Mouse (Mus musculus) embryonic facial prominence, embryonic 15.5 days (tissue): Measurements from ENCODE around the gene Spock2. TPM values are rescaled to one million over a fixed set of nuclear protein-coding genes. Genes with fewer than 3 reads are reported as not detected.

Source experiments
- ATAC-seq: fragments of 200-750 bp; cut with Nextera tagmentation; 2 replicates; pipeline ENCODE4 v1.8.0; 2017; ENCODE audit warnings: low read depth, moderate TSS enrichment; ENCODE audit not compliant: insufficient number of reproducible peaks, low FRiP score, low TSS enrichment
- H3K27ac ChIP-seq: fragments of 300-500 bp; sonication (generic); replicated peaks from 2 replicates; pipeline ENCODE4 v1.5.1; 2015; ENCODE audit warnings: mild to moderate bottlenecking, inconsistent platforms
- H3K27me3 ChIP-seq: fragments of 300-500 bp; sonication (generic); 2 replicates; pipeline ENCODE4 v1.6.1; 2015; ENCODE audit warnings: inconsistent platforms
- H3K36me3 ChIP-seq: fragments of 300-500 bp; sonication (generic); 2 replicates; pipeline ENCODE4 v1.6.1; 2015; ENCODE audit warnings: mild to moderate bottlenecking, inconsistent platforms
- H3K4me1 ChIP-seq: fragments of 300-500 bp; sonication (generic); 2 replicates; pipeline ENCODE4 v1.6.1; 2015; ENCODE audit warnings: inconsistent platforms
- H3K4me2 ChIP-seq: fragments of 300-500 bp; sonication (generic); replicated peaks from 2 replicates; pipeline ENCODE4 v1.6.1; 2015; ENCODE audit warnings: mild to moderate bottlenecking, inconsistent platforms
- H3K4me3 ChIP-seq: fragments of 300-500 bp; sonication (generic); replicated peaks from 2 replicates; pipeline ENCODE4 v1.5.1; 2015; ENCODE audit warnings: mild to moderate bottlenecking, inconsistent platforms
- H3K9ac ChIP-seq: fragments of 300-500 bp; sonication (generic); 2 replicates; pipeline ENCODE4 v1.6.1; 2015; ENCODE audit warnings: inconsistent platforms
- H3K9me3 ChIP-seq: fragments of 300-500 bp; sonication (generic); replicated peaks from 2 replicates; pipeline ENCODE4 v1.6.1; 2016; ENCODE audit warnings: inconsistent platforms
- WGBS: fragments of 180-500 bp; shearing (Covaris S2); methylation state at CpG from one replicate; pipeline ENCODE4 v1.1.7; 2015; 5-methylcytosine and 5-hydroxymethylcytosine counted together
- polyA plus RNA-seq: library from polyadenylated mRNA; unstranded; fragments of >200 nt; fragmentation: Nextera tagmentation; extraction: Ambion mirVana; gene quantifications from 2 replicates; pipeline ENCODE4 v1.2.1, GENCODE M21; 2015

The Spock2 gene
- polyA plus RNA-seq, result 11.9 and 12.2 TPM in 2 replicates

DNA sequence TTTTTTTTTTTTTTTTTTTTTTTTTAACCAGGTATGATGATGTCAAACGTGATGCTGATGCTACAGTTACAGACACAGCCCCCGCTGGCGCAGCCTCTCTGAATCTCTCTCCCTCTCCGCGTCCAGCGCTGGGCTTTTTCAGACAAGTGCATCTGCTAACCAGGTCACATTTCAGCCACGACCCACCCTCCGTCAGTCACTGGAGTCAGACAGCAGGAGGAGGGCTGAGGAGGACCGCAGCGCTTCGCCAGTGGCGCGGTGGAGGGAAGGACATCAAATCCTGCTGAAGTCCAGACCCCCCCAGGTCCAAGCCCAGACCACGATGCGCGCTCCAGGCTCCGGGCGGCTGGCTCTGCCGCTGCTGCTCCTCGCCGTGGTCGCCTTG is at the start of gene Spock2:
Gene Spock2 (plus strand): TSS at position 74 of the 385 bp plus-strand sequence.
- peaks cover 25% of the 10 kb centered on the region for H3K4me1 ChIP-seq
- H3K4me3 ChIP-seq, result peak within 1 kb of the TSS; percentile 61
- peak within 1 kb of the TSS; percentile 53 for H3K9ac ChIP-seq
- peaks cover 42% of the 10 kb centered on the region for H3K27me3 ChIP-seq
- H3K4me2 ChIP-seq, result peak within 1 kb of the TSS; percentile 99
- 0 out of 2 replicates have a peak within 1 kb of the TSS, but pooled peaks have one; percentile 28 for H3K27ac ChIP-seq
- H3K36me3 ChIP-seq, result no peaks in the 10 kb centered on the region
- under 1% methylated on average over 22 of the region's 22 CpGs for WGBS
- ATAC-seq, result peak; percentile 56
- H3K9me3 ChIP-seq, result no peaks in the 10 kb centered on the region

DNA sequence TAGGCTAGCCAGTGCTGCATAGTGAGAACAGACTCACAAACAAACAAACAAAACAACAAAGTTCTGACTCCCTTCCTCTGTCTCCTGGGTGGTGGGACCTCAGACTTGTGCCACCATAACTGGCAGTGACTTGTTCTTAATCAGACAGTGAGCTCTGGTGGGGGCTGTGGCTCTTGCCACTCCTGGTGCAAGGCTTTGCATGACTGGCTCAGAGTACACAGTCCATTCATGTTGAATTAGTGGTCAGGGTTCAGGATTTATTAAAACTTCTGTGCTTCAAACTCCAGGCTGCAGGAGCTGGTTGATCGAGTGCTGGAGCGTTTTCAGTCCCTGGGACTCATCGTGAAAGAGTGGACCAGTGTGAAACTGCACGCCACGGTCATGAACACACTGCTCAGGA is 43.8 kb upstream of the Spock2 start:
- Histone ChIP-seq H3K36me3 (peaks cover 15% of the 10 kb centered on the region; the same call in 1 of the 2 replicates), H3K27me3 (no peaks in the 10 kb centered on the region), H3K4me2 (no peak overlapping the region), H3K4me3 (no peak overlapping the region), H3K9me3 (peaks cover 8% of the 10 kb centered on the region), H3K27ac (no peak overlapping the region), H3K9ac (no peak overlapping the region), H3K4me1 (no peaks in the 10 kb centered on the region)
- WGBS, result 86% methylated on average over 5 of the region's 5 CpGs
- no peak for ATAC-seq

DNA sequence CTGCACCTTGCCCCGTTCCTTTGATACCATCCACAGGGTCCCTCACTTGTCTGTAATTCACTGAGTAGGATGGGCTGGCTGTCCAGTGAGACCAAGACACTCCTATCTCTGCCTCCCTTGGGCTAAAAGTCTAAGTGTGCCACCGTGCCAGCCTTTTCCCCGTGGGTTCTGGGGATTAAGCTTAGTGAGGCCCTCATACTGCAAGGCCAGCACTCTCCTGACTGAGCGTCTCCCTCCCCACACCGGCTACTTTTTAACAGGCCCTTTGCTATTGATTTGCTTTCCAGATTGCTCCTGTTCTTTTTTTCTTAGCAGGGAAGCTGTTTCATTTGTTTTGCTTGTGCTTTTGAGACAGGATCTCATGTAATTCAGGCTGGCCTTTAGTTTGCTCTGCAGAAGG is 43.1 kb upstream of the Spock2 start:
- H3K4me2 ChIP-seq, result no peak overlapping the region
- peaks cover 11% of the 10 kb centered on the region; the same call in 1 of the 2 replicates for H3K36me3 ChIP-seq
- no peak for ATAC-seq
- no peaks in the 10 kb centered on the region for H3K4me1 ChIP-seq
- 45% methylated on average over 5 of the region's 5 CpGs for WGBS
- no peak overlapping the region for H3K9ac ChIP-seq
- H3K27me3 ChIP-seq, result no peaks in the 10 kb centered on the region
- H3K4me3 ChIP-seq, result no peak overlapping the region
- peaks cover under 1% of the 10 kb centered on the region; the same call in 1 of the 2 replicates for H3K9me3 ChIP-seq
- H3K27ac ChIP-seq, result no peak overlapping the region

DNA sequence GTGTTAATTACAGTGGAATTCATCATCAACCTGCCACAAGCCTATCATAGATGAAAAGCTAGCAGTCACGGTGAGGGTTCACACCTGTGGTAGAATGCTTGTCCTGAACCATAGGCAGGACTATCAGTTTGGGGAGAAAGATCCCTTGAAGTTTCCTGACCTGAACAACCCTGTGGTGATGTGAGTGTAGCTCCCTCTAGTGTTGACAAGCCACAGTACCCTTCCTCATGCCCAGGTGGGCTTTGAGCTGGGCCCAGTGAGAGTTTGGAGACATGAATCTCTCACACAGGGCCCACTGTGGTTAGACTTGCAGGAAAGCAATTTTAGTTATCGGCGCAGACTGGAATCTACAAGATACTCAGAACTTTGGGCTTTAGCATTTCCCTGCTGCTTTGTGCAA is 39.5 kb upstream of the Spock2 start:
- H3K36me3 ChIP-seq, result peaks cover 10% of the 10 kb centered on the region; the same call in 1 of the 2 replicates
- no peak for ATAC-seq
- H3K9ac ChIP-seq, result no peak overlapping the region
- H3K4me3 ChIP-seq, result no peak overlapping the region
- WGBS, result 74% methylated on average over 3 of the region's 3 CpGs
- H3K9me3 ChIP-seq, result no peaks in the 10 kb centered on the region
- no peaks in the 10 kb centered on the region; the same call in 1 of the 2 replicates for H3K4me1 ChIP-seq
- H3K4me2 ChIP-seq, result no peak overlapping the region
- H3K27me3 ChIP-seq, result no peaks in the 10 kb centered on the region
- H3K27ac ChIP-seq, result no peak overlapping the region

DNA sequence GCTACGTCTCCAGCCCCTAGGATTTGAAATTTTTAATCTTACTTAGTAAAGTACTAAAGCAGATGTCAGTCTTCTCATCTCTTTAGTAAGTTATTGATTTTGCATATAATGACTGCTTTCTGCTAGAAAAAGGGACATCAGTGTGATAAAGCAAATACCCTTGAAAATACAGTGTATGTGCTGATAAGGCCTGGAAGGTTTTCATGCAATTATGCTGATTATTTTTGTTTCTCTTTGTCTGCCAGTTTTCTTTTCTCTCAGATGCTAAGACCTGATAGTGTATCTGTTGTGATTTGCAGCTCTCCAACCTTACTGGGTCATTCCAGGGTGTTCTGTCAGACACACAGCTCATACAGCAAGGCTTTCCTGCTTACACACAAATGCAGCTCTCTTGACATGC is 30.9 kb upstream of the Spock2 start:
- H3K27ac ChIP-seq, result no peak overlapping the region
- ATAC-seq, result no peak
- H3K27me3 ChIP-seq, result no peaks in the 10 kb centered on the region
- no peaks in the 10 kb centered on the region for H3K36me3 ChIP-seq
- H3K9me3 ChIP-seq, result no peaks in the 10 kb centered on the region
- no peak overlapping the region for H3K4me2 ChIP-seq
- no peak overlapping the region for H3K9ac ChIP-seq
- peaks cover 26% of the 10 kb centered on the region for H3K4me1 ChIP-seq
- 87% methylated on average over 1 of the region's 1 CpGs for WGBS
- H3K4me3 ChIP-seq, result no peak overlapping the region

DNA sequence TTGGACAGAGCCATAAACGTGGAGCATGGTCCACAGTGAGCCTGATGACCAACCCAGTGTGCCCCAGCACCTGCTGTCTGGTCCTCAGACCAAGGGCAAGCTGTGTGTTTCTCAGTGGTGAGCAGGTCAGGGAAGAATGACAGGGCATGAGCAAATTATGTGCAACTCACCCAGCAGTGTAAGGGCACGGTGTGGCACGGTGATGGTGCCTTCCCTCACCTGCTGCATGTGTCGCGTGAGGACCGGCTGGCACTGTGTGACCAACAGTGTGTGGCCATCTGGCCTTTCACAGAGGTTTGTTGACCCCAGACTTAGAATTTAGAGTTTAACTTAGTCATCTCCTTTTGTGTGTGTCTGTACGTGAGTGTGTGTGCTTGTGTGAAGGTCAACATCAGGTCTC is 28.8 kb upstream of the Spock2 start:
- no peak overlapping the region for H3K4me3 ChIP-seq
- peaks cover 45% of the 10 kb centered on the region for H3K4me1 ChIP-seq
- H3K9me3 ChIP-seq, result no peaks in the 10 kb centered on the region
- H3K27me3 ChIP-seq, result no peaks in the 10 kb centered on the region
- no peak overlapping the region for H3K4me2 ChIP-seq
- no peak overlapping the region for H3K27ac ChIP-seq
- no peak for ATAC-seq
- H3K9ac ChIP-seq, result no peak overlapping the region
- no peaks in the 10 kb centered on the region for H3K36me3 ChIP-seq
- WGBS, result 94% methylated on average over 7 of the region's 7 CpGs

DNA sequence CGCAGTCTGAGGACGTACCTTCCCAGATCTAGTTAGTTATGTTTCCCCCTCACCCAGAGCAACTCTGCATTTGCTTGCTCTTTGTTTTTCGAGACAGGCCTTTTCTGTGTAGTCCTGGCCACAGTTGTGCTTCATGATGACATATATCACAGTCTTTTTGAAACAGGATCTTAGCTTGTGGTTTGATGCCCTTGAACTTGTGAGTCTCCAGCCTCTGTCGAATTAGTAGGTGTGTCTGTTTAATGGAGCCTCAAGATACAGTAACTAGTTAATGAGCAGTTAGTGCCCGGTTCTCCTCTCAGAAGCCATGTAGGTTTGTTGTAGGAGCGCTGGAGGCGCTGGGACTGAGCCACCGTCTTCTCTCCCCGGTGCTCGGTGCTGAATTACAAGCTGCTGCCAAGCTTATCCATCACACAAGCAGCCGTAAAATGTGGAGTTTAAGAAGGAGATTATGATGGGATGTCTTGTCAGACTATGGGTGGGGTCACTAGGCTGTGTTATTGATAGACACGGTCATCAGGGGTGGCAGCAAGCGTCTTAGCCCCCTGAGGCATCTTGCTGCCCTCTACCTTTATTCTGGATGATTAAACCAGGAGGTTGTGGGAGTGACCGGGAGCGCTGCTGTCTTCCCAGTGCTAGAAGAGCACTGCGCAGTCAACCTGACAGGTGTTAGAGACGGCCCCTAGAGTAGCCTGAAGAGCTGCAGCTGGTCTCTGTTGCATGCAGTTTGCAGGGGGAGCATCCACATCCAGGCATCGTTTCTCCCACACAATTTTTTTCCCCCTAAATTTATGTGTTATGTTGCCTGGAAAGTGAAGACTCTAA is 28.1 kb upstream of the Spock2 start:
- Histone ChIP-seq H3K4me2 (no peak overlapping the region), H3K9me3 (no peaks in the 10 kb centered on the region), H3K27me3 (no peaks in the 10 kb centered on the region), H3K4me1 (peaks cover 45% of the 10 kb centered on the region), H3K4me3 (no peak overlapping the region), H3K27ac (0 out of 2 replicates have a peak overlapping the region, but pooled peaks have one; percentile 25), H3K9ac (no peak overlapping the region), H3K36me3 (no peaks in the 10 kb centered on the region)
- 53% methylated on average over 18 of the region's 18 CpGs for WGBS
- no peak for ATAC-seq

DNA sequence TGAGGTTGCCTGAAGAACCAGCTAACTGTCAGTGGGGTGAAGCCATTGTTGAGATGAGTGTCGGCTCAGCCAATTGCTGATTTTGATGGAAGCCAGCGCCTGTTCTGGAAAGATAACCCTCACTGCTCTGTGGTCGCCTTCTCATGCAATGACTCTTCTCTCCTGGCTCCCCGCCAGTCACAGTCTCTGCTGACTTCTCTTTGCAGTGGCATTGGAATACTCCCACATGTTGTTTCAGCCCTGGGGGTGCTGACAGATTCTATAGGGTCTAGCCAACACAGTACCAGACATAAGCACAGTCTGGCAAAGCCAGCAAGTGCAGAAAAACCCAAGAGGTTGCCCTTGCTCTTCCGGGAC is 27.5 kb upstream of the Spock2 start:
- peak; percentile 47; the same call in 1 of the 2 replicates for ATAC-seq
- 31% methylated on average over 5 of the region's 5 CpGs for WGBS
- no peak overlapping the region for H3K4me3 ChIP-seq
- no peak overlapping the region for H3K9ac ChIP-seq
- H3K27me3 ChIP-seq, result no peaks in the 10 kb centered on the region
- H3K9me3 ChIP-seq, result no peaks in the 10 kb centered on the region
- no peak overlapping the region for H3K4me2 ChIP-seq
- no peaks in the 10 kb centered on the region for H3K36me3 ChIP-seq
- 0 out of 2 replicates have a peak overlapping the region, but pooled peaks have one; percentile 41 for H3K27ac ChIP-seq
- H3K4me1 ChIP-seq, result peaks cover 45% of the 10 kb centered on the region

DNA sequence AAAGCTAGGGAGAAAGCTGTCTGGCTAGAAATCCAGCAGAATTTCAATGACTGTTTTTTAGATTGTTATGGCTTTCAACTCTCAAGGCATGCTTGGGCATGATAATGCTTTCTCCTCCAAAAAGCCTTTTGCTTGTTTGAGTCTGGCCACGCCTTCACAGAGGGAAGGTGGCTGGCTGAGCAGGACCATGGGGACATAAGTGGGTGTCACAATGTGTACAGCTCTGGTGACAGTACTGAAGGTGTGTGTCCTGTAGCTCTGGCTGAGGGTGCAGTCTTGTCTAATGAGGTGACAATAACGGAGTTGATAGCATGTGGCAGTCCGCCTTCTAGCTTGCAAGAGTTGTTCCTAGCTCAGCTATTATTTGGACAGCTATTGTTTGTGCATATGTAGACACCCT is 25.8 kb upstream of the Spock2 start:
- H3K9ac ChIP-seq, result no peak overlapping the region
- H3K27me3 ChIP-seq, result no peaks in the 10 kb centered on the region
- 72% methylated on average over 3 of the region's 3 CpGs for WGBS
- no peaks in the 10 kb centered on the region for H3K36me3 ChIP-seq
- peak overlapping the region; percentile 80 for H3K27ac ChIP-seq
- H3K4me2 ChIP-seq, result no peak overlapping the region
- no peak for ATAC-seq
- peaks cover 45% of the 10 kb centered on the region for H3K4me1 ChIP-seq
- H3K4me3 ChIP-seq, result no peak overlapping the region
- H3K9me3 ChIP-seq, result no peaks in the 10 kb centered on the region

DNA sequence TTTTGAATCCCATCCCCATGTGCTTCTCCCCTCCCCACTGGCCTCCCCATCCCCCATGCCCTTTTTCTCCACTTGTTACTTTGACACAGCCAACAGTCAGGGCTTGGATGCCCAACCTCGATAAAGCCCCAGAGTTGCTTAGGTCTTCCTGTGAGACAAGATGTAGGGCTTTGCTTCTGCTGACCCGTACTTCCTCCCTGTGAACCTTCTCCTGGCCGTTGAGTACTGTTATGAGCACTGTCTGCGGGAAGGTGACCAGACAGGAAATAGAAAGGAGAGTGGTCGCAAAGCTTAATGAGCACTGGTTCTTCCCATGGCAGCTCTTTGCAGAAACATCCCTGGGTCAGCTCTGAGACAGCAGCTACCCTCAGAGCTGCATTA is 25.4 kb upstream of the Spock2 start:
- no peaks in the 10 kb centered on the region for H3K36me3 ChIP-seq
- H3K4me2 ChIP-seq, result no peak overlapping the region
- H3K27me3 ChIP-seq, result no peaks in the 10 kb centered on the region
- H3K4me3 ChIP-seq, result no peak overlapping the region
- H3K27ac ChIP-seq, result peak overlapping the region; percentile 80
- 26% methylated on average over 5 of the region's 5 CpGs for WGBS
- H3K9ac ChIP-seq, result no peak overlapping the region
- ATAC-seq, result no peak; the same call in 1 of the 2 replicates
- no peaks in the 10 kb centered on the region for H3K9me3 ChIP-seq
- H3K4me1 ChIP-seq, result peaks cover 45% of the 10 kb centered on the region

DNA sequence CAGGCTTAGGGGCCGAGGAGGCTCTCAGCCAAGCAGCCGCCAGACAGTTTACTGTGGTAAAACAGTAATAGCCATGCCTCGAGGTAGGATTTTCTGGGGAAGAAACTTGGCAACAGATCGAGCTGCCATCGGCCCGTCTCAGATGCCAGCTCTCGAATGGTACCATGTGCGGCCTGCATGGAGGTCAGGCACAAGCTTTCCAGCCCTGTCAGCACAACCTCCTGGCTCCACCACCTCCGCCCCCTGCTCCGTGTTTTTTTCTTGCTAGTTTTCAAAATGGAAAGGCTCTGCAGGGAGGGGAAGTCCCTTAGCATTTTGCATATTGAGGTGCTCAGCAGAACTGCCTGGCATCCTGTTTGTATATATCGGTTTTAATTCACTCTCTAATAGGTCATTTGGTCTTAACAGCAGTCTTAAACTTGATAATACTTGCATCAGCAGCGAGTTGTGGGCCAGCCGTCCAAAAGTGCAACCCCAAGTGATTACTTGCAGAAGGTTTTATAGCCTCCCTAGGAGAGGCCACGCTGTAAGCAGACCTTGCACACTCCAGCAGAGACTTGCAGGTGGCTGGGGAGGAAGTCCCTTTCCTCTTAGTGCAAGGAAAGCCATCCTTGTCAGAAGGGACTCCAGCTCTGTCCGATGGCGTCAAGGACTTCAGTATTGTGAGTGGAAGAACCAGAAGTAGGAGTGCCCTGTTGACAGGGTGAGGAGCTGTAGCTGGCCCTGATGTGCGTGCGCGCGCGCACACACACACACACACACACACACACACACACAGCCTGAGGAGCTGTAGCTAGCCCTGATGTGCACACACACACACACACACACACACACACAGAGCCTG is 24.8 kb upstream of the Spock2 start:
- 40% methylated on average over 21 of the region's 21 CpGs for WGBS
- Histone ChIP-seq H3K27ac (peak overlapping the region; percentile 80), H3K4me3 (no peak overlapping the region), H3K9ac (no peak overlapping the region), H3K4me2 (0 out of 2 replicates have a peak overlapping the region, but pooled peaks have one; percentile 3), H3K4me1 (peaks cover 45% of the 10 kb centered on the region), H3K27me3 (no peaks in the 10 kb centered on the region), H3K9me3 (no peaks in the 10 kb centered on the region), H3K36me3 (no peaks in the 10 kb centered on the region)
- peak; percentile 39; the same call in 1 of the 2 replicates for ATAC-seq
